15 mouse cellular contexts compared by ENCODE assay signal in genomic region chr16:10655926-10656325, GRCm38 (mm10).
DNase-seq lines count a peak whose midpoint lies in the region; ATAC-seq and TF ChIP-seq lines count a peak whose summit lies in the region.
"Had no signal": no experiment of that assay in that cellular context is flagged by ENCODE, and none has a peak within 500 bp of the region (broad histone marks: within the 10 kb centered on the region; RNA-seq: fewer than 3 reads in every experiment).

No protein-coding gene starts in this region.

- no peak for ATAC-seq in kidney, embryonic 14.5 days (ENCODE audit: low FRiP score, low TSS enrichment)
- ATAC-seq in limb, embryonic 12.5 days (ENCODE audit: insufficient number of reproducible peaks, insufficient read depth, low FRiP score, low TSS enrichment, low read depth), result no peak

- 60% methylated on average over 3 of the region's 3 CpGs for WGBS in kidney, adult 2 months
- WGBS in kidney, embryonic 14.5 days, result 35% methylated on average over 3 of the region's 3 CpGs
- 34% methylated on average over 3 of the region's 3 CpGs for WGBS in limb, embryonic 12.5 days

- no peak overlapping the region for H3K27ac ChIP-seq in kidney, adult 2 months (ENCODE audit: insufficient read depth, low read depth, low read length)
- H3K27ac ChIP-seq in kidney, embryonic 14.5 days (ENCODE audit: low read depth, low read length), result no peak overlapping the region
- H3K27ac ChIP-seq in limb, embryonic 12.5 days, result peak overlapping the region; percentile 56; the same call in 1 of the 2 replicates
- H3K27ac ChIP-seq: heart, adult 2 months; lung, embryonic 15.5 days had no signal

- DNase-seq in cerebellum, postnatal 14 days, result peak; percentile 47 to 56
- DNase-seq in cerebellum, adult 8-10 months, result no peak
- peak; percentile 31 for DNase-seq in kidney, adult 2 months
- DNase-seq in MN1 (ENCODE audit: low spot score), result peak; percentile 10
- DNase-seq in embryo, embryonic 9.5 days (ENCODE audit: extremely low spot score), result no peak
- no peak for DNase-seq in adrenal gland, adult 18-20 months (ENCODE audit: low spot score in 2 of 2)
- DNase-seq: adrenal gland, postnatal 14 days; B cell, adult 2 months; heart, adult 2 months; kidney, adult 8-10 months; thymus, adult 2 months had no signal

- H3K27me3 ChIP-seq in kidney, adult 2 months (replicated peaks; ENCODE audit: control insufficient read depth, insufficient read depth, low read length), result no peaks in the 10 kb centered on the region
- H3K27me3 ChIP-seq in kidney, embryonic 14.5 days (ENCODE audit: control insufficient read depth, insufficient read depth, low read length), result no peaks in the 10 kb centered on the region
- H3K27me3 ChIP-seq in limb, embryonic 12.5 days, result 0 out of 2 replicates have a peak, but pooled peaks cover 5% of the 10 kb centered on the region
- H3K27me3 ChIP-seq: limb, embryonic 13.5 days had no signal

- H3K4me3 ChIP-seq in kidney, adult 2 months (ENCODE audit: insufficient read depth, low read depth, low read length), result no peak overlapping the region
- no peak overlapping the region for H3K4me3 ChIP-seq in kidney, embryonic 14.5 days (ENCODE audit: low read length)
- H3K4me3 ChIP-seq in limb, embryonic 12.5 days (replicated peaks), result no peak overlapping the region
- H3K4me3 ChIP-seq: heart, adult 2 months; limb, embryonic 13.5 days; lung, embryonic 15.5 days had no signal

- no peak overlapping the region for H3K4me2 ChIP-seq in kidney, embryonic 14.5 days (replicated peaks; ENCODE audit: low read depth, low read length)
- H3K4me2 ChIP-seq in limb, embryonic 12.5 days, result no peak overlapping the region
- H3K4me2 ChIP-seq: lung, embryonic 15.5 days had no signal

- H3K36me3 ChIP-seq in kidney, adult 2 months (ENCODE audit: control insufficient read depth, insufficient read depth, low read length), result no peaks in the 10 kb centered on the region
- H3K36me3 ChIP-seq in kidney, embryonic 14.5 days (ENCODE audit: control insufficient read depth, insufficient read depth, low read length), result no peaks in the 10 kb centered on the region
- no peaks in the 10 kb centered on the region for H3K36me3 ChIP-seq in limb, embryonic 12.5 days
- H3K36me3 ChIP-seq: limb, embryonic 13.5 days; lung, embryonic 15.5 days had no signal

- no peak overlapping the region for H3K9ac ChIP-seq in kidney, embryonic 14.5 days (ENCODE audit: low read depth, low read length)
- H3K9ac ChIP-seq in limb, embryonic 12.5 days (replicated peaks), result no peak overlapping the region
- H3K9ac ChIP-seq: lung, embryonic 15.5 days had no signal

- TF ChIP-seq CTCF in kidney, adult 2 months (conservative IDR thresholded peaks at IDR 0.05; ENCODE audit: insufficient read depth, insufficient read length, low read depth, low read length), result no peak

- peaks cover 4% of the 10 kb centered on the region for H3K4me1 ChIP-seq in kidney, adult 2 months (ENCODE audit: control insufficient read depth, insufficient read depth, low read length)
- peaks cover 16% of the 10 kb centered on the region for H3K4me1 ChIP-seq in kidney, embryonic 14.5 days (ENCODE audit: control insufficient read depth, insufficient read depth, low read length)
- H3K4me1 ChIP-seq in limb, embryonic 12.5 days (replicated peaks), result peaks cover 20% of the 10 kb centered on the region

- TF ChIP-seq POLR2A in kidney, adult 2 months (IDR thresholded peaks at IDR 0.05; ENCODE audit: low read depth, low read length), result no peak

- no peaks in the 10 kb centered on the region for H3K9me3 ChIP-seq in kidney, embryonic 14.5 days (ENCODE audit: control insufficient read depth, low read length)
- H3K9me3 ChIP-seq in limb, embryonic 12.5 days, result no peaks in the 10 kb centered on the region
- H3K9me3 ChIP-seq: limb, embryonic 13.5 days; lung, embryonic 15.5 days had no signal

Comparison
In these comparisons a context has a peak if more than half of its experiments do, and no peak if none do; other contexts are left out.
1. DNase-seq: peak in cerebellum, postnatal 14 days (2 of 2), kidney, adult 2 months (single experiment) and MN1 (single experiment); none in cerebellum, adult 8-10 months (single experiment), embryo, embryonic 9.5 days (single experiment) and adrenal gland, adult 18-20 months (0 of 2).